Mouse (Mus musculus) myocyte (in vitro differentiated cells): ENCODE results near the gene Mob3c.

Source experiments
- POLR2A ChIP-seq: IDR thresholded peaks from one replicate; pipeline ENCODE4 v1.6.1; 2011; ENCODE audit warnings: low read depth, mild to moderate bottlenecking, control low read depth, moderate library complexity; ENCODE audit not compliant: insufficient read length
- POLR2AphosphoS2 ChIP-seq: IDR thresholded peaks from one replicate; pipeline ENCODE4 v1.6.1; 2011; ENCODE audit warnings: low read depth, control low read depth; ENCODE audit not compliant: insufficient read length

GRCm38 (mm10) chr4:115782026-115782805 lies 45.7 kb upstream of the Mob3c start:
- TF ChIP-seq POLR2AphosphoS2 (no peak), POLR2A (no peak)
